Mouse (Mus musculus) midbrain, embryonic 16.5 days (tissue): ENCODE results near the gene Col6a6. TPM values are rescaled to one million over a fixed set of nuclear protein-coding genes. Genes with fewer than 3 reads are reported as not detected.

Experiments
- ATAC-seq: fragments of 200-750 bp; cut with Nextera tagmentation; 2 replicates; pipeline ENCODE4 v1.8.0; 2017; ENCODE audit warnings: moderate TSS enrichment
- H3K27ac ChIP-seq: fragments of 300-500 bp; sonication (generic); 2 replicates; pipeline ENCODE4 v1.5.1; 2014; ENCODE audit warnings: mild to moderate bottlenecking, low read length, mixed read lengths
- H3K27me3 ChIP-seq: fragments of 300-500 bp; sonication (generic); 2 replicates; pipeline ENCODE4 v1.6.1; 2014; ENCODE audit warnings: low read depth, low read length, mixed read lengths; ENCODE audit not compliant: control insufficient read depth, insufficient read depth
- H3K36me3 ChIP-seq: fragments of 300-500 bp; sonication (generic); 2 replicates; pipeline ENCODE4 v1.6.1; 2014; ENCODE audit warnings: mild to moderate bottlenecking, low read length, moderate library complexity, mixed read lengths; ENCODE audit not compliant: control insufficient read depth, insufficient read depth
- H3K4me1 ChIP-seq: fragments of 300-500 bp; sonication (generic); 2 replicates; pipeline ENCODE4 v1.6.1; 2014; ENCODE audit warnings: mild to moderate bottlenecking, low read length, mixed read lengths; ENCODE audit not compliant: control insufficient read depth, insufficient read depth
- H3K4me2 ChIP-seq: fragments of 300-500 bp; sonication (generic); 2 replicates; pipeline ENCODE4 v1.6.1; 2014; ENCODE audit warnings: mild to moderate bottlenecking, low read length, mixed read lengths
- H3K4me3 ChIP-seq: fragments of 300-500 bp; sonication (generic); 2 replicates; pipeline ENCODE4 v1.5.1; 2014; ENCODE audit warnings: low read depth, mild to moderate bottlenecking, low read length, moderate library complexity, mixed read lengths
- H3K9ac ChIP-seq: fragments of 300-500 bp; sonication (generic); 2 replicates; pipeline ENCODE4 v1.6.1; 2014; ENCODE audit warnings: low read depth, low read length, mixed read lengths
- H3K9me3 ChIP-seq: fragments of 300-500 bp; sonication (generic); replicated peaks from 2 replicates; pipeline ENCODE4 v1.6.1; 2014; ENCODE audit warnings: mild to moderate bottlenecking, low read length, mixed read lengths; ENCODE audit not compliant: control insufficient read depth, poor library complexity, severe bottlenecking
- WGBS: fragments of 180-500 bp; shearing (Covaris S2); extraction: QIAGEN DNeasy Blood & Tissue Kit; methylation state at CpG from one replicate; pipeline ENCODE4 v1.1.7; 2014; 5-methylcytosine and 5-hydroxymethylcytosine counted together
- polyA plus RNA-seq: library from polyadenylated mRNA; unstranded; fragments of >200 nt; fragmentation: Nextera tagmentation; extraction: Ambion mirVana; gene quantifications from 2 replicates; pipeline ENCODE4 v1.2.1, GENCODE M21; 2015

Col6a6 gene
- polyA plus RNA-seq, 1 experiment from 2014 or later, result 0.16 TPM

DNA sequence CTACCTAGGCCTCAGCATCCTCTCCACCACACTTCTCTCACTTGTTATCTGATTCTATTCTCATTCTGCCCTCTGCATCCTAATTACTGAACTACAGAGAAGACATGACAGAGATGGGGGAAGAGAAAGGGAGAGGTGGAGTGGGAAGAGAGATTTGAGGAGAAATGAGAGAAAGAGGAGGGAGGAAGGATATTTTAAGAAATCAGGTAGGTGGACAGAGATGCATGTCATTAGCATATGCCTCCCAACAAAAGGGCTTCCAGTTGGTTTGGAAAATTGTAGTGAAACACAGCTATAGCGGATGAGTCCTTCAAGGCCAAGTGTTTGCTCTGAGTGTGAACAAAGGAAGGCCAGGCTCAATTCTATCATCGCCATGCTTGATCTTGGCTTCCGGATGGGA is 115.9 kb downstream of the Col6a6 start:
- H3K27ac ChIP-seq, result no peak overlapping the region
- no peak overlapping the region for H3K9ac ChIP-seq
- no peak for ATAC-seq
- H3K9me3 ChIP-seq, result no peaks in the 10 kb centered on the region
- 91% methylated on average over 3 of the region's 3 CpGs for WGBS
- no peak overlapping the region for H3K4me3 ChIP-seq
- no peaks in the 10 kb centered on the region for H3K36me3 ChIP-seq
- H3K27me3 ChIP-seq, result no peaks in the 10 kb centered on the region
- no peaks in the 10 kb centered on the region for H3K4me1 ChIP-seq
- no peak overlapping the region for H3K4me2 ChIP-seq

- Histone ChIP-seq H3K9me3 (no peaks in the 10 kb centered on the region), H3K4me2 (no peak overlapping the region), H3K36me3 (no peaks in the 10 kb centered on the region), H3K27ac (no peak overlapping the region), H3K9ac (no peak overlapping the region), H3K4me3 (no peak overlapping the region), H3K4me1 (no peaks in the 10 kb centered on the region), H3K27me3 (no peaks in the 10 kb centered on the region)
- ATAC-seq, result no peak
- WGBS, result 100% methylated on average over 1 of the region's 1 CpGs
Measured at GRCm38 (mm10) chr9:105705011-105705410, 122.9 kb downstream of the Col6a6 start.

GRCm38 (mm10) chr9:105704226-105704932 is 123.6 kb downstream of the Col6a6 start:
- Histone ChIP-seq H3K36me3 (no peaks in the 10 kb centered on the region), H3K4me2 (no peak overlapping the region), H3K4me3 (no peak overlapping the region), H3K4me1 (no peaks in the 10 kb centered on the region), H3K9ac (no peak overlapping the region), H3K27me3 (no peaks in the 10 kb centered on the region), H3K27ac (no peak overlapping the region), H3K9me3 (no peaks in the 10 kb centered on the region)
- 81% methylated on average over 16 of the region's 16 CpGs for WGBS
- ATAC-seq, result no peak

DNA sequence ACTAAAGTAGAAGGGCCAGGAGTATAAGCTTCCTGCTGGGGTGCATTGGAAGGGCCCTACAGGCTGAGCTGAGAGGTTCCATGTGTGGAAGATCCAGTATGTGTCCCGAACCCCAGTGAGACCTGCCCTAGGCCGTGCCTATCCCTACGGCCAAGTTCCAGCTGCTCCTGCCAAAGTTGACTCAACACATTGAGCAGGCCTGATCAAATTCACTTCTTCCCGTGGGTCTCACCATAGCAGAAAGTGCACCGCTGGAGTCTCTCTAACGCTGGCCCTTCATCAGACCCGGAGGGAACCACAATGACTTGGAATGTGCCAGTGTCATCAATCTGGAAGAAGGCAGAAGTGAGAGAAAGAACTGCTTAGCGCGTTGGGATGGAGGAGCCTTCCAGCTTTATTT is 126.0 kb downstream of the Col6a6 start:
- Histone ChIP-seq H3K9ac (no peak overlapping the region), H3K4me1 (0 out of 2 replicates have a peak, but pooled peaks cover 2% of the 10 kb centered on the region), H3K4me2 (no peak overlapping the region), H3K4me3 (no peak overlapping the region), H3K27me3 (no peaks in the 10 kb centered on the region), H3K27ac (no peak overlapping the region), H3K9me3 (no peaks in the 10 kb centered on the region), H3K36me3 (no peaks in the 10 kb centered on the region)
- no peak for ATAC-seq
- 78% methylated on average over 9 of the region's 9 CpGs for WGBS

DNA sequence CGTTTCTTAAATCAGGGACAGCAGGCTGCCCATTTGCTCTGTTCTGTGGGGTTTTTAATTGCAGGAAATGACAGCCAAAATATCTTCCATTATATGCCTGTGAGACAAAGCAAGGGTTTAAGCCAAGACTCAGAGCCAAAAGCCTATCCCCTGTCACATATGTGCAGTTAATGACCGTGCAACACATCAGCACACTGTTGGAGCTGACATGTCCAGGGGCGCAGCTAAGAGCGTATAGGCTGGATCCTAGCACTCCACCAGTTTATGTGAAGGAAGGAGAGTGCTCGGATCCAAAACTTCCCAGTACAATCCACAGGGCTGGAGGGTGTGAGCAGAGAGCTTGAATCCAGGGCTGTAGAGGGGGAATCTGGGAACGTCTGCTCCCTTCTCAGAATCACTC is 127.3 kb downstream of the Col6a6 start:
- ATAC-seq, result no peak
- no peaks in the 10 kb centered on the region for H3K27me3 ChIP-seq
- H3K4me3 ChIP-seq, result no peak overlapping the region
- H3K9me3 ChIP-seq, result no peaks in the 10 kb centered on the region
- WGBS, result 74% methylated on average over 6 of the region's 6 CpGs
- H3K27ac ChIP-seq, result no peak overlapping the region
- H3K4me2 ChIP-seq, result no peak overlapping the region
- 0 out of 2 replicates have a peak, but pooled peaks cover 2% of the 10 kb centered on the region for H3K4me1 ChIP-seq
- no peaks in the 10 kb centered on the region for H3K36me3 ChIP-seq
- H3K9ac ChIP-seq, result no peak overlapping the region

- no peak overlapping the region for H3K4me3 ChIP-seq
- no peak for ATAC-seq
- 75% methylated on average over 9 of the region's 9 CpGs for WGBS
- no peaks in the 10 kb centered on the region for H3K36me3 ChIP-seq
- no peak overlapping the region for H3K27ac ChIP-seq
- no peaks in the 10 kb centered on the region for H3K27me3 ChIP-seq
- H3K9ac ChIP-seq, result no peak overlapping the region
- peaks cover 6% of the 10 kb centered on the region for H3K4me1 ChIP-seq
- H3K9me3 ChIP-seq, result no peaks in the 10 kb centered on the region
- H3K4me2 ChIP-seq, result no peak overlapping the region
Measured at GRCm38 (mm10) chr9:105697764-105698396, 130.1 kb downstream of the Col6a6 start.

DNA sequence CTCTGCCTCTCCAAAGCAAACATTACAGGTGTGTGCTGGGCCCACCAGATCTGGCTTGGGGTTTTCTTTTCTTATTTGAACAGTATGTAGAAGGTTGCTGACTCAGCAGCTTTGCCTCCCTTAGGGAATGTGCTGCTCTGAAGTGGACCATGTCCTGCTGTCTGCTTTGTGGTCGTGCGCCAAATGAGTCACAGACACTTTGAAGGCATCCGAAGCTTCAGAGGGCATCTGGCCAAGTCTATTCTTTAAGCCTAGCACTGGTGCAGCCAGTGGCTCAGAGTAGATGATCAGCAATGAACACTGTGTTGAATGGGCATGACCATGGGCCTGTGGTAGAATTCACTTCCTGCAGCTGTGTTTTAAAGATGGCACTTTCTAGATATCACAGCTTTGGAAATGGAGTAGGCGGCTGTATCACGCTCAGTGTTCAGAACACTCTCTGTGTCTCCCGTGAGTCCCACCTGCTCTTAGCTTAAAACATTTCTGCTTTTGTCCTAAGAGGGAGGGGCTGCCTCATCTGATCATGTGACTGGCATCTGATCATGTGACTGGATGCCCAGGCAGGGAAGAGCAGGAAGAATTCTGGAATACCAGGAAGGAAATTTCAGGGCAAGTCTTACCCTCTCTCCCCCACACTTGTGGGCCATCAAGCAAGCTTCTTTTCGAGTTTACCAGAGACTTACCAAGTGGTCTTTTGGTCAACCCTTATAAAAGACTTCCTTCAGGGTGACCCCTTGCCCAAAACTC is 131.0 kb downstream of the Col6a6 start:
- no peak overlapping the region for H3K4me2 ChIP-seq
- H3K4me1 ChIP-seq, result peaks cover 6% of the 10 kb centered on the region
- no peak overlapping the region for H3K9ac ChIP-seq
- no peak for ATAC-seq
- 86% methylated on average over 7 of the region's 7 CpGs for WGBS
- H3K27ac ChIP-seq, result no peak overlapping the region
- no peaks in the 10 kb centered on the region for H3K36me3 ChIP-seq
- no peaks in the 10 kb centered on the region for H3K27me3 ChIP-seq
- no peak overlapping the region for H3K4me3 ChIP-seq
- no peaks in the 10 kb centered on the region for H3K9me3 ChIP-seq

DNA sequence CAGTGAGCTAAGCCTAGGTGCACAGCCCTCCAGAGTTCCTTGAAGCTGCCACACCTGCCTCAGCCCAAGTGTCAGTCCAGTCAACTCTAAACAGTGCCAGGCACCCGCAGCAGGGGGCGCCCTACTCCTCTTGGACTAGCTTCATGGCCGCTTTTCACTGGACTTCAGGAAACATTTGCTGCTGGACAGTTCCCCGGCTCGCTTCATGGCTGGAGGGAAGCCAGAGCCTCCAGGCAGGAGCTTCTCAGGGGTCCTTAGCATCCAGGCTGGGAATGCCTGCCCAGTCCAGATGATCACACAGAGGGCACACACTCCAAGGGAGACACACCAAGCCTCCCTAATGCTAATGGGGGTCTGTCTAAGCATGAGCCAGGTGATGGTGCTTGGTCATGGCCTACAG is 134.1 kb downstream of the Col6a6 start:
- Histone ChIP-seq H3K4me3 (no peak overlapping the region), H3K27ac (peak overlapping the region; percentile 72), H3K36me3 (no peaks in the 10 kb centered on the region), H3K9ac (no peak overlapping the region), H3K27me3 (no peaks in the 10 kb centered on the region), H3K9me3 (no peaks in the 10 kb centered on the region), H3K4me2 (no peak overlapping the region), H3K4me1 (peaks cover 6% of the 10 kb centered on the region)
- 7% methylated on average over 5 of the region's 5 CpGs for WGBS
- no peak for ATAC-seq

DNA sequence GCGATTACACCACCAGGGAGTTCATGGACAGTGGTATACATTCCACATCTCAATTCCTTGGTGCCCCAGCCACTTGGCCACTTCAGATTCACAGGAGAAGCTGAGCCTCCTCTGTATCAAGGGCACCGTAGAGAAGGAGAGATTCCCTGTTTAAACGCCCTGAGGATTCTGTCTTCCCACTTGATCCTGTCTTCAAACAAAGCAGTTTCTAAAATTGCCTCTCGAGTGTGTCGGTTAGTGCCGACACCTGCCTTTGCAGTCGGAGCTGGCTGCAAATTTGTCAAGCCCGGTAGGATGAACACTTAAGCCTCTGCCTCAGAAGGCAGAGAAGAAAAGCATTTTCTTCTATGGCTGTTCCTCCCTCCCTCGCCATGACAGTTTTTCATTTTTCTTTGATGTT is 134.9 kb downstream of the Col6a6 start:
- H3K4me3 ChIP-seq, result no peak overlapping the region
- H3K9me3 ChIP-seq, result no peaks in the 10 kb centered on the region
- no peaks in the 10 kb centered on the region for H3K27me3 ChIP-seq
- no peak overlapping the region for H3K9ac ChIP-seq
- 48% methylated on average over 9 of the region's 9 CpGs for WGBS
- ATAC-seq, result 0 out of 2 replicates have a peak, but pooled peaks have one; percentile 19
- no peak overlapping the region for H3K4me2 ChIP-seq
- peaks cover 4% of the 10 kb centered on the region for H3K4me1 ChIP-seq
- peak overlapping the region; percentile 72 for H3K27ac ChIP-seq
- no peaks in the 10 kb centered on the region for H3K36me3 ChIP-seq
